Mouse (Mus musculus) stomach, embryonic 14.5 days (tissue): ENCODE results near the gene Tmem132c. TPM values are rescaled to one million over a fixed set of nuclear protein-coding genes. Genes with fewer than 3 reads are reported as not detected.

Experiments
- ATAC-seq: fragments of 200-750 bp; cut with Nextera tagmentation; 2 replicates; pipeline ENCODE4 v1.8.0; 2017; ENCODE audit warnings: low read depth, moderate TSS enrichment; ENCODE audit not compliant: insufficient number of reproducible peaks, insufficient read depth, low FRiP score
- H3K27ac ChIP-seq: fragments of 300-500 bp; sonication (generic); 2 replicates; pipeline ENCODE4 v1.5.1; 2014; ENCODE audit warnings: mild to moderate bottlenecking, low read length, moderate library complexity, mixed read lengths
- H3K27me3 ChIP-seq: fragments of 300-500 bp; sonication (generic); 2 replicates; pipeline ENCODE4 v1.6.1; 2014; ENCODE audit warnings: low read length, control low read depth, mixed read lengths; ENCODE audit not compliant: control insufficient read depth, insufficient read depth
- H3K36me3 ChIP-seq: fragments of 300-500 bp; sonication (generic); 2 replicates; pipeline ENCODE4 v1.6.1; 2014; ENCODE audit warnings: mild to moderate bottlenecking, control low read depth, low read length, moderate library complexity, mixed read lengths; ENCODE audit not compliant: control insufficient read depth, insufficient read depth
- H3K4me1 ChIP-seq: fragments of 300-500 bp; sonication (generic); 2 replicates; pipeline ENCODE4 v1.6.1; 2014; ENCODE audit warnings: low read length, control low read depth, mixed read lengths; ENCODE audit not compliant: control insufficient read depth, insufficient read depth
- H3K4me2 ChIP-seq: fragments of 300-500 bp; sonication (generic); replicated peaks from 2 replicates; pipeline ENCODE4 v1.6.1; 2014; ENCODE audit warnings: low read depth, low read length, control low read depth
- H3K4me3 ChIP-seq: fragments of 300-500 bp; sonication (generic); 2 replicates; pipeline ENCODE4 v1.5.1; 2014; ENCODE audit warnings: low read depth, low read length, control low read depth
- H3K9ac ChIP-seq: fragments of 300-500 bp; sonication (generic); replicated peaks from 2 replicates; pipeline ENCODE4 v1.6.1; 2014; ENCODE audit warnings: low read depth, mild to moderate bottlenecking, control low read depth, low read length, moderate library complexity, mixed read lengths
- H3K9me3 ChIP-seq: fragments of 300-500 bp; sonication (generic); 2 replicates; pipeline ENCODE4 v1.6.1; 2016; ENCODE audit warnings: low read depth, low read length, control low read depth; ENCODE audit not compliant: control insufficient read depth
- WGBS: fragments of 180-500 bp; shearing (Covaris S2); extraction: QIAGEN DNeasy Blood & Tissue Kit; methylation state at CpG from one replicate; pipeline ENCODE4 v1.1.7; 2014; 5-methylcytosine and 5-hydroxymethylcytosine counted together
- polyA plus RNA-seq: library from polyadenylated mRNA; unstranded; fragments of >200 nt; fragmentation: Nextera tagmentation; extraction: Ambion mirVana; gene quantifications from 2 replicates; pipeline ENCODE4 v1.2.1, GENCODE M21; 2014

Tmem132c gene
- polyA plus RNA-seq, 1 experiment from 2014 or later, result 1.8 TPM

DNA sequence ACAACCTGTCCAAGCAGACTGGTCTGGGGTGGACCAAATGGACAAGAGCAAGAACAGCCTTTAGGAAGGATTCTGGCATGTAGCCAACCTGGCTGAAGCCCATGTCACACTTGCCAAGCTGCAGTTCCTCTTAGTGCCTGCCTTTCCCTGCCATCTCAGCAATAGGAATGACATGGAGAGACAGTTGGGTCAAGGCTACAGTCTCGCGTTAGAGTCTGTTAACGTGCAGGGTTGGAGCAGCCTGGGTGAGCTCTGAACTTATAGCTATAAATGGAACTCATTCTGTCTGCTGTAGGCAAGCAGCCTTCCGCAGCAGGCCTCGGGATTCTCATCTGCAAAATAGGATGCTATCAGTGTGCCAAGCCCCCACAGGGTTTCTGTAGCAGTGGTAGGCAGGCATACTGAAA, 305.0 kb downstream of the Tmem132c start:
- ATAC-seq, result no peak

DNA sequence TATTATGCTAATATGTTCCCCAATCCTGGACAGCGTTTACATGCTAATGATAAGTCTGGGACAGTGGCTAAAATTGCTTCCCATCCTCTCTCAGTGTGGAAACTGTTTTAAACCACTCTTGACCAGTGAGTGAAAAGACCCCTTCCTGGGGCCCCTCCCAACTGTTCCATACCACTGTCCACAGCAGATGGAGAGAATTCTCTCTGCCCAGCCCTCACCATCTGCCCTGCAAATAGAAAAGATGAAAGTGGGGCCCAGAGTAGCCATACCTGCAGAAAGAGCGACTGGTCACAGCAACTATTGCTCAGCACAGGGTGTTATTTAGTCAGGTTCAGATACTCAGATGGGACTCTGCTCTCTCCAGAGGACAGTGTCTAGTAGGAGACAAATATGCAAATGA, 306.5 kb downstream of the Tmem132c start:
- Histone ChIP-seq H3K9ac (no peak overlapping the region), H3K27ac (no peak overlapping the region), H3K9me3 (no peaks in the 10 kb centered on the region), H3K4me2 (no peak overlapping the region), H3K4me3 (no peak overlapping the region), H3K36me3 (no peaks in the 10 kb centered on the region), H3K27me3 (no peaks in the 10 kb centered on the region), H3K4me1 (no peaks in the 10 kb centered on the region)
- 76% methylated on average over 2 of the region's 2 CpGs for WGBS
- no peak for ATAC-seq

More for the DNA sequence above, 305.0 kb downstream of the Tmem132c start:
- Histone ChIP-seq H3K27me3 (no peaks in the 10 kb centered on the region), H3K27ac (no peak overlapping the region), H3K36me3 (no peaks in the 10 kb centered on the region), H3K4me3 (no peak overlapping the region), H3K9ac (no peak overlapping the region), H3K4me2 (no peak overlapping the region), H3K4me1 (no peaks in the 10 kb centered on the region), H3K9me3 (no peaks in the 10 kb centered on the region)
- 90% methylated on average over 5 of the region's 5 CpGs for WGBS

DNA sequence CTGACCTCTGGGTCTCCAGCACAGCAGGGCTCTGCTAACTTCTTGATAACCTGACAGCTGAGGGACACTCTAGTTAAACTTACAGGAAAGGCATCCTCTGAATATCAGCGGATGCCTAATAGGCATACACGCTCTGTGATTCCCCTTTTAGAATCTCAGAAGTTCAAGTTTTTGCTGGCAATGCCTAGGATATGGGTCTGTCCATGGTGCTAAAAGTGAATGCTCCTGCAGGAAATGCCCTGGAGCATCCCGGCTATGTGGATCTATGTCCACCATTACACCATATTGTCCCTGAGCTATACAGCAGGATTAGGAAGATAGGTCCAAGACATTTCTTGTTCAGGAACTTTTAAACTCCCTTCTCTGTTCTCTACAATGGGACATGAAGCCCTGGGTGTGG, 319.5 kb downstream of the Tmem132c start:
- ATAC-seq, result no peak
- WGBS, result 81% methylated on average over 3 of the region's 3 CpGs
- H3K4me2 ChIP-seq, result no peak overlapping the region
- H3K36me3 ChIP-seq, result no peaks in the 10 kb centered on the region
- no peak overlapping the region for H3K4me3 ChIP-seq
- H3K27ac ChIP-seq, result no peak overlapping the region
- H3K9me3 ChIP-seq, result no peaks in the 10 kb centered on the region
- no peak overlapping the region for H3K9ac ChIP-seq
- H3K4me1 ChIP-seq, result no peaks in the 10 kb centered on the region
- H3K27me3 ChIP-seq, result no peaks in the 10 kb centered on the region

DNA sequence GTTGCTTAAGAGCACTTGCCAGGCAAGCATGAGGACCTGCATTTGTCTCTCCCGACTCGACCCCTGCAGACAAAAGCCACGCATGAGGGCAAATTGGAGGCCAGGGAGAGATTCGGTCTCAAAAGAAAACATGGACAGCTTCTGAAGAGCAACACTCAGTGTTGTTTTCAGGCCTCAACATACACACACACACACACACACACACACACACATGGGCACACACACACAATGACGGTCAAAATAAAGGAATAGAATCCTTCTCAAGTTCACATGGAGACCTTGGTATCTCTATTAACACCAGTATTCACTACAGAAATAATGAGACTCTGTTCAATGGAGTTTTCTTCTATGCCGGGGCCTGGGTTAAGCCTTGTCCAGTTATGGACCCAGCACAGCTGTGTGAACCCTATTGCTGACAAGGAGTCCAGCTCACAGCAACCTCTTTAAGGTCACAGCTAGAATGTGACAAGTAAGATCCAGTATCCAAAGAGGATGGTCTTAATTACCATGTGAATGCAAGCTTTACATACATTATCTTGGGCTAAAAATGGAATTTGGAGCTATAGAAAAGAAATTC, 325.6 kb downstream of the Tmem132c start:
- H3K4me3 ChIP-seq, result no peak overlapping the region
- H3K36me3 ChIP-seq, result no peaks in the 10 kb centered on the region
- WGBS, result 82% methylated on average over 6 of the region's 6 CpGs
- H3K9ac ChIP-seq, result no peak overlapping the region
- H3K4me2 ChIP-seq, result no peak overlapping the region
- H3K27ac ChIP-seq, result no peak overlapping the region
- no peaks in the 10 kb centered on the region for H3K4me1 ChIP-seq
- ATAC-seq, result no peak
- H3K9me3 ChIP-seq, result no peaks in the 10 kb centered on the region
- H3K27me3 ChIP-seq, result no peaks in the 10 kb centered on the region

DNA sequence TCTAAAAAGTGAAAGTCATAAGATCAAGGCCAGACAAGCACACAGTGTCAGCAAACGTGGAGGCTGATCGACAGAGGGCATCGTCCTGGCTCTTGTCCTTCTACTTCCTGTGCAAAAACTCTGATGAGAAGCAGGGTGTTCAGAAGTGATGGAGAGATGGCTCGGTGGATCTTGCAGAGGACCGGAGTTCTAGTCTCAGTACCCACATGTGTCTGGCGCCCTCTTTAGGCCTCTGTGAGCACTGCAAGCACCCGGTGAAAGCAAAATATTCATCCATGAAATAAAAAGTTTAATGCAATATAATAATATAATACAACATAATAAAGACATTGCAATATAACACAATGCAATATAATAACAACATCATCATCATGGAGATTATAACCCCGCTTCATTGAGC, 335.8 kb downstream of the Tmem132c start:
- no peaks in the 10 kb centered on the region for H3K4me1 ChIP-seq
- H3K9ac ChIP-seq, result no peak overlapping the region
- no peak overlapping the region for H3K27ac ChIP-seq
- no peaks in the 10 kb centered on the region for H3K9me3 ChIP-seq
- 50% methylated on average over 8 of the region's 8 CpGs for WGBS
- H3K4me2 ChIP-seq, result no peak overlapping the region
- H3K36me3 ChIP-seq, result no peaks in the 10 kb centered on the region
- no peak for ATAC-seq
- H3K4me3 ChIP-seq, result no peak overlapping the region
- H3K27me3 ChIP-seq, result no peaks in the 10 kb centered on the region

DNA sequence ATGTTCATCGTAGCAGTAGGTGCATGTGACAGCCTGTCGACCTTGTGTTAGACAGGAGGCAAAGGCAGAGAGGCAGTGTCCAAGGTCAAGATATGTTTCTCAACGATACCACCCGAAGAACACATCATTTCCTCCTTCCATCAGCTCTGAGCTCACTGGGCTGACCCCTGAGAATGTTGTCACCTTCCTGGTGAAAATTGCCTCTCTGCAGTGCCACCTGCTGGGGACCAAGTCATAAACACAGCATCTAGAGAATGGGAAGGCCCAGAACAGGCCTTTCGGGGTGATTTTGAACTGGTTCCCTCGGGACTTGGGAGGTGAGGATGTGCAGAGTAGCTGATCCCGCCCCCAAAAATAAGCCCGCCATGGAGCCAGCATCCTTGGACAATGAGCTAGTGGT, 342.1 kb downstream of the Tmem132c start:
- 88% methylated on average over 8 of the region's 8 CpGs for WGBS
- Histone ChIP-seq H3K27me3 (no peaks in the 10 kb centered on the region), H3K4me1 (no peaks in the 10 kb centered on the region), H3K4me2 (no peak overlapping the region), H3K4me3 (no peak overlapping the region), H3K27ac (no peak overlapping the region), H3K9me3 (no peaks in the 10 kb centered on the region), H3K36me3 (no peaks in the 10 kb centered on the region), H3K9ac (no peak overlapping the region)
- no peak for ATAC-seq

DNA sequence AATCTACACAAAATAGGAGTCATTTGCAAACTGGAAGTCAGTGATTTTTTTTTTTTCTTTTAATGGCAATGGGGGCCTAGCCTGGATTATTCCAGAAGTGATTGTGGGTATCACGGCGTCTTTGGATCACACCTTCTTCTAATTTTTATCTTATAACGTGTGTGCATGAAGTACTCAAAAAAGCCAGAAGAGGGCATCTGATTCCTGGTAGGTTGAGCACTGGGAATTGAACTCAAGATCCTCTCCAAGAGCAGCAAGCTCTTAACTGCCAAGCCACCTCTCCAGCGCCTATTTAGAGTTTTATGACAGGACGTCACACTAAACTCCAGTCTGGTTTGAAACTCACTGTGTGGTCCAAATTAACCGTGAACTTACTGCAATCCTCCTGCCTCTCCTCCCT, 346.2 kb downstream of the Tmem132c start:
- no peak for ATAC-seq
- no peak overlapping the region for H3K4me3 ChIP-seq
- no peak overlapping the region for H3K4me2 ChIP-seq
- H3K27me3 ChIP-seq, result no peaks in the 10 kb centered on the region
- no peak overlapping the region for H3K27ac ChIP-seq
- H3K36me3 ChIP-seq, result no peaks in the 10 kb centered on the region; the same call in 1 of the 2 replicates
- no peaks in the 10 kb centered on the region for H3K9me3 ChIP-seq
- WGBS, result 71% methylated on average over 6 of the region's 6 CpGs
- no peak overlapping the region for H3K9ac ChIP-seq
- H3K4me1 ChIP-seq, result no peaks in the 10 kb centered on the region

DNA sequence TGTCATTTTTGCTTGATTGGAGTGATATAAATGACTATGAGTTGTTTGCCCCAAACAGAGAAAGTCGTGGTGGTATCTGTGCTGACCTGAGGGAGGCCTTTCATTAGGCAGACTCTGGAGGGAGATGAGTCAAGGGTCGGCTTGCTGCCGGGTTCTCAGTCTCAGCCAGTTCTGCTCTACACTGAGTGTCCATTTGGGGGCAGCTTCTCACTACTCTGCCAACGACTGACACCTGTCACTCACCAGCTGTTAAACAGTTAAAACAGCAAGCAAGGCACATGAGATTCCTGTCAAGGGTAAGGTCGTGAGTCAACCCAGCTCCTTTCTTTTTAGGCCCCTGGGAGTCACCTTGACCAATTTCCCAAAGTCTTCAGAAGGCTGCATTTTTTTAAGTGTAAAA, 350.8 kb downstream of the Tmem132c start:
- no peak overlapping the region for H3K27ac ChIP-seq
- no peak for ATAC-seq
- H3K4me1 ChIP-seq, result no peaks in the 10 kb centered on the region
- no peaks in the 10 kb centered on the region for H3K9me3 ChIP-seq
- no peak overlapping the region for H3K4me3 ChIP-seq
- no peaks in the 10 kb centered on the region for H3K27me3 ChIP-seq
- peaks cover 33% of the 10 kb centered on the region for H3K36me3 ChIP-seq
- no peak overlapping the region for H3K4me2 ChIP-seq
- H3K9ac ChIP-seq, result no peak overlapping the region
- 67% methylated on average over 5 of the region's 5 CpGs for WGBS

DNA sequence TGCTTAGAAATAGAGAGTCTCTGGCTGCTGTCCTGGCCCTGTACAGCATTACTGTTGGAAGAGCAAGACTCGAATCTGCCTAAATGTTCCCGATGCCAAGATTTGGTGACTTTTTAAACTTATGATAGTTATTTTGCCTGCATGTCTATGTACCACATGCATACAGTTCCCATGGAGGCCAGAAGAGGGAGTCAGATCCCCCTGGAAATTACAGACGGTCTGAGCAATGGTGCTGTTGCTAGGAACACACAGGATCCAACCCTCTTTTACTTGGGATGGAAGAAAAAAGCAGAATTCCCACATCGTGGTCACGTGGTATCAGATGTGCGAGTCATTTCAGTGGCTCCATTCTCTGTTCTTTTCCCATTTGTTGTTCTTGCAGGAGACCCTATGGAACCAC, 351.2 kb downstream of the Tmem132c start:
- peaks cover 38% of the 10 kb centered on the region for H3K36me3 ChIP-seq
- ATAC-seq, result no peak
- WGBS, result 81% methylated on average over 6 of the region's 6 CpGs

More for the DNA sequence above, 351.2 kb downstream of the Tmem132c start:
- Histone ChIP-seq H3K27me3 (no peaks in the 10 kb centered on the region), H3K4me1 (no peaks in the 10 kb centered on the region), H3K4me3 (no peak overlapping the region), H3K9me3 (no peaks in the 10 kb centered on the region), H3K9ac (no peak overlapping the region), H3K4me2 (no peak overlapping the region), H3K27ac (no peak overlapping the region)
